Mouse (Mus musculus) midbrain, embryonic 13.5 days (tissue): ENCODE data around the gene Gm49711. TPM values are rescaled to one million over a fixed set of nuclear protein-coding genes. Genes with fewer than 3 reads are reported as not detected.

Experiments used
- ATAC-seq: fragments of 200-750 bp; cut with Nextera tagmentation; 2 replicates; pipeline ENCODE4 v1.8.0; 2017; ENCODE audit warnings: mild to moderate bottlenecking, moderate TSS enrichment, moderate library complexity
- H3K27ac ChIP-seq: fragments of 300-500 bp; sonication (generic); 2 replicates; pipeline ENCODE4 v1.5.1; 2015; ENCODE audit warnings: inconsistent platforms, mild to moderate bottlenecking, moderate library complexity
- H3K27me3 ChIP-seq: fragments of 300-500 bp; sonication (generic); 2 replicates; pipeline ENCODE4 v1.6.1; 2015; ENCODE audit warnings: mild to moderate bottlenecking, inconsistent platforms
- H3K36me3 ChIP-seq: fragments of 300-500 bp; sonication (generic); 2 replicates; pipeline ENCODE4 v1.6.1; 2015; ENCODE audit warnings: mild to moderate bottlenecking, inconsistent platforms
- H3K4me1 ChIP-seq: fragments of 300-500 bp; sonication (generic); replicated peaks from 2 replicates; pipeline ENCODE4 v1.6.1; 2015; ENCODE audit warnings: inconsistent platforms
- H3K4me2 ChIP-seq: fragments of 300-500 bp; sonication (generic); replicated peaks from 2 replicates; pipeline ENCODE4 v1.6.1; 2015; ENCODE audit warnings: moderate library complexity, mild to moderate bottlenecking, inconsistent platforms
- H3K4me3 ChIP-seq: fragments of 300-500 bp; sonication (generic); replicated peaks from 2 replicates; pipeline ENCODE4 v1.5.1; 2015; ENCODE audit warnings: mild to moderate bottlenecking, inconsistent platforms
- H3K9ac ChIP-seq: fragments of 300-500 bp; sonication (generic); replicated peaks from 2 replicates; pipeline ENCODE4 v1.6.1; 2015; ENCODE audit warnings: mild to moderate bottlenecking, inconsistent platforms
- H3K9me3 ChIP-seq: fragments of 300-500 bp; sonication (generic); 2 replicates; pipeline ENCODE4 v1.6.1; 2016; ENCODE audit warnings: mild to moderate bottlenecking, inconsistent platforms
- WGBS: fragments of 180-500 bp; shearing (Covaris S2); methylation state at CpG from one replicate; pipeline ENCODE4 v1.1.7; 2015; 5-methylcytosine and 5-hydroxymethylcytosine counted together
- polyA plus RNA-seq: library from polyadenylated mRNA; unstranded; fragments of >200 nt; fragmentation: Nextera tagmentation; extraction: Ambion mirVana; gene quantifications from 2 replicates; pipeline ENCODE4 v1.2.1, GENCODE M21; 2015

Gm49711 gene
- polyA plus RNA-seq, 1 experiment from 2014 or later, result 0.54 TPM

- Histone ChIP-seq H3K4me2 (no peak overlapping the region), H3K9ac (no peak overlapping the region), H3K27me3 (no peaks in the 10 kb centered on the region), H3K4me3 (no peak overlapping the region), H3K27ac (no peak overlapping the region), H3K9me3 (no peaks in the 10 kb centered on the region), H3K36me3 (peaks cover 13% of the 10 kb centered on the region; the same call in 1 of the 2 replicates), H3K4me1 (peaks cover 29% of the 10 kb centered on the region)
- no peak for ATAC-seq
- 78% methylated on average over 3 of the region's 3 CpGs for WGBS
Observed at GRCm38 (mm10) chr16:92105631-92106030, 47.5 kb downstream of the Gm49711 start.

GRCm38 (mm10) chr16:92107346-92107745, 49.2 kb downstream of the Gm49711 start:
- Histone ChIP-seq H3K4me1 (peaks cover 28% of the 10 kb centered on the region), H3K27me3 (no peaks in the 10 kb centered on the region), H3K36me3 (peaks cover 4% of the 10 kb centered on the region), H3K27ac (no peak overlapping the region), H3K9ac (no peak overlapping the region), H3K9me3 (no peaks in the 10 kb centered on the region), H3K4me3 (no peak overlapping the region), H3K4me2 (no peak overlapping the region)
- 94% methylated on average over 5 of the region's 5 CpGs for WGBS
- ATAC-seq, result no peak

DNA sequence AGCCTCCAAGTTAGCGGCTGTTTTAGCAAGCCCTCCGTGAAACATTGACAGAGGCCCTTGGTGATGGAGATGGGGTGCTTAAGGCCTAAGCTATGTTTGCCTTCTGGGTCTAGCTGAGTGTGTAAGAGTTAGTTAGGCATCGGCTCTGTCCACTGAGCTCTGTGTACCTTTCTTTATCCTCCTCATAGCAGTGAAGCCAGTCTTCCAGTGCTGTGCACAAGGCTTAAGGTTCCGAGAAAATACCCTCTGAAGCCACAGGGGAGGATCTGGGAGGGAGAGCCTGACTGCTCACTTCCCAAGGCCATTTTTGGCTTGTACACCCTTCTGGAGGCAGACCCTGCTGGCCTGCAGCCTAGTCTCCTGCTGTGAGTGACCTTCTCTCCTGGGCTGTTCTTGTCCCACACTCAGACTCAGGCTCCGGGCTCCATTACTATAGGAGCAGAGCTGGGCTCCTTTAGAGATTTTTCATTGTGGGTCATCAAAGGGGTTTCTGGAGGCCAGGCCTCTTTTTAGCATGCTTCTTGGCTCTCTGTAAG, 56.7 kb downstream of the Gm49711 start:
- 64% methylated on average over 5 of the region's 5 CpGs for WGBS
- no peak overlapping the region for H3K9ac ChIP-seq
- H3K4me3 ChIP-seq, result no peak overlapping the region
- peak overlapping the region; percentile 71 for H3K27ac ChIP-seq
- no peak overlapping the region for H3K4me2 ChIP-seq
- no peaks in the 10 kb centered on the region for H3K27me3 ChIP-seq
- peaks cover 12% of the 10 kb centered on the region for H3K36me3 ChIP-seq
- H3K4me1 ChIP-seq, result peaks cover 46% of the 10 kb centered on the region
- ATAC-seq, result no peak
- H3K9me3 ChIP-seq, result no peaks in the 10 kb centered on the region

DNA sequence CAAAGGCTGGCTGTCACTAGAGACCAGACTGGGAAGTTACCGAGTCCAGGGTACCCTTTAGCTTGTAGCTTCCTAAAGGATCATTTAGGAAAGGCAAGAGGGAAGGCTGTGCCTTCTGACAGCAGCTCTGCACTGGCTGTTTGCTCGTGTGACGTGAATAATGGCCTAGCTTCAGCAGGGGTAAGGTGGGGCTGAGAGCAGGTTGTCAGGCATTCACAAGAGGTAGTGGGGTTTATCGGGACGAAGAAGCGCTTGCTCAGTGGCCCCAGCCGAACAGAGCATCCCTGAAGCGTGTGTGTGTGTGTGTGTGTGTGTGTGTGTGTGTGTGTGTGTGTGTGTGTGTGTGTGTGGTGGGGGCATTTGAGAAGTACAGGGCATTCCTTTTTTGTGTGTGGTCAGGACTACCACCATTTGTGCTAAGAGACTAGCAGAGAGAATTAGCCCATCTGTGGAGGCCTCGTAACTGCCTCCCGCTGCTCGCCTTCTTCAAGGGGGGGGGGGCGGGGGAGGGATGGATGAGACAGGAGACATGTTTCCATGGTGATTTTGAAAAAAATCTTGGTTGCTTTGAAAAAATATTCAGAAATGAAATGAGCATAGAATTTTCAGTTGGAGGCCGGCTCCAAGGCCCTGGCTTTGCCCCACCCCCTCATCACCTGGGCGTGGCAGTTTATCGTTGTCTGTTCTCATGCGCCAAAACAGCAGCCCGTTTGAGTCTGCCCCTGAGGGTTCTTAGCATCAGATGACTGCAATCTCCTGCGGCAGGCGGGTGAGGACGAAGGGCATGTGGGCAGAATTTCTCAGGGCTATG, 57.7 kb downstream of the Gm49711 start:
- ATAC-seq, result peak; percentile 68
- H3K27ac ChIP-seq, result peak overlapping the region; percentile 71

GRCm38 (mm10) chr16:92117337-92118209, 59.5 kb downstream of the Gm49711 start:
- peak overlapping the region; percentile 30; the same call in 1 of the 2 replicates for H3K27ac ChIP-seq
- H3K4me1 ChIP-seq, result peaks cover 46% of the 10 kb centered on the region
- no peak overlapping the region for H3K4me2 ChIP-seq
- H3K4me3 ChIP-seq, result no peak overlapping the region
- peaks cover 5% of the 10 kb centered on the region for H3K36me3 ChIP-seq
- no peaks in the 10 kb centered on the region for H3K27me3 ChIP-seq
- no peaks in the 10 kb centered on the region for H3K9me3 ChIP-seq
- ATAC-seq, result no peak
- H3K9ac ChIP-seq, result no peak overlapping the region
- 51% methylated on average over 9 of the region's 9 CpGs for WGBS

More for the DNA sequence above, 57.7 kb downstream of the Gm49711 start:
- H3K4me3 ChIP-seq, result no peak overlapping the region
- H3K36me3 ChIP-seq, result peaks cover 12% of the 10 kb centered on the region
- 20% methylated on average over 19 of the region's 20 CpGs for WGBS
- H3K9ac ChIP-seq, result 0 out of 2 replicates have a peak overlapping the region, but pooled peaks have one; percentile 28
- H3K27me3 ChIP-seq, result no peaks in the 10 kb centered on the region
- H3K9me3 ChIP-seq, result no peaks in the 10 kb centered on the region
- H3K4me1 ChIP-seq, result peaks cover 42% of the 10 kb centered on the region
- peak overlapping the region; percentile 41 for H3K4me2 ChIP-seq

GRCm38 (mm10) chr16:92119013-92119515, 60.9 kb downstream of the Gm49711 start:
- Histone ChIP-seq H3K36me3 (0 out of 2 replicates have a peak, but pooled peaks cover under 1% of the 10 kb centered on the region), H3K4me3 (no peak overlapping the region), H3K4me2 (no peak overlapping the region), H3K9me3 (no peaks in the 10 kb centered on the region), H3K27me3 (no peaks in the 10 kb centered on the region), H3K4me1 (peaks cover 44% of the 10 kb centered on the region), H3K27ac (no peak overlapping the region), H3K9ac (no peak overlapping the region)
- 67% methylated on average over 13 of the region's 13 CpGs for WGBS
- ATAC-seq, result no peak

- Histone ChIP-seq H3K4me3 (no peak overlapping the region), H3K27ac (no peak overlapping the region), H3K4me2 (no peak overlapping the region), H3K4me1 (peaks cover 25% of the 10 kb centered on the region), H3K36me3 (peaks cover 8% of the 10 kb centered on the region), H3K9me3 (no peaks in the 10 kb centered on the region), H3K9ac (no peak overlapping the region), H3K27me3 (no peaks in the 10 kb centered on the region)
- no peak for ATAC-seq
- 70% methylated on average over 17 of the region's 17 CpGs for WGBS
Observed at GRCm38 (mm10) chr16:92120899-92121531, 62.9 kb downstream of the Gm49711 start.

DNA sequence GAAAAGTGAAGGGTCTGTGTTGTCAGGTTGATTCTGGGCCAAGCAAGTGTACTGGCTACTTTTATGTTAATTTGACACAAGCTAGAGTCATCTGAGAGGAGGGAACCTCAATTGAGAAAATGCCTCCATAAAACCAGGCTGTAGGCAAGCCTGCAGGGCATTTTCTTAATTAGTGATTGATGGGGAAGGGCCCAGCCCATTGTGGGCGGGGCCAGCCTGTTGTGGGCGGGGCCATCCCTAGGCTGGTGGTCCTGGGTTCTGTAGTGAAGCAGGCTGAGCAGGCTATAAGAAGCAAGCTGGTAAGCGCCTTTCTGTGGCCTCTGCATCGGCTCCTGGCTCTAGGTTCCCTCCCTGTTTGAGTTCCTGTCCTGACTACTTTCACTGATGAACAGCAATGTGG, 69.1 kb downstream of the Gm49711 start:
- H3K4me1 ChIP-seq, result no peaks in the 10 kb centered on the region
- 70% methylated on average over 4 of the region's 4 CpGs for WGBS
- H3K36me3 ChIP-seq, result peaks cover 8% of the 10 kb centered on the region
- H3K4me3 ChIP-seq, result no peak overlapping the region
- ATAC-seq, result no peak
- H3K27me3 ChIP-seq, result no peaks in the 10 kb centered on the region
- H3K27ac ChIP-seq, result no peak overlapping the region
- H3K4me2 ChIP-seq, result no peak overlapping the region
- no peaks in the 10 kb centered on the region for H3K9me3 ChIP-seq
- H3K9ac ChIP-seq, result no peak overlapping the region

DNA sequence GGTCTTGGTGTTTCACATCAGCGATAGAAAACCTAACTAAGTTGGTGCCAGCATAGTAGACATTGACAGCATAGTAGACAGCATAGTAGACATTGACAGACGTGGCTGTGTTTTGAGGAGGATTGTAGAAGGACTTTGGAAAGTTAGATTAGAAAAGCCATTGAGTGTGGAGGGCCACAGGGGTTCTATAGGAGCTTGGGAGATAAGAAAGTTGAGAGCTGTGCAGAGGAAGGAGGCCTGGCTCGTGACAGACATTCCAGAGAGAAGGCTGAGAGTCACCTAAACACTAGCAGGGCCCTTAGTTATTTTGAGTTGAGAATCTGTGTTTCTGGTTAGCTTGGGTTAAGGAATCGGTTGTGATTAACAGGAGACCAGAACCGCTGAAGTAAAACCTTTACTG, 69.5 kb downstream of the Gm49711 start:
- ATAC-seq, result no peak
- Histone ChIP-seq H3K4me3 (no peak overlapping the region), H3K9ac (no peak overlapping the region), H3K9me3 (no peaks in the 10 kb centered on the region), H3K27ac (no peak overlapping the region), H3K27me3 (no peaks in the 10 kb centered on the region), H3K36me3 (peaks cover 8% of the 10 kb centered on the region), H3K4me2 (no peak overlapping the region), H3K4me1 (no peaks in the 10 kb centered on the region)
- WGBS, result 89% methylated on average over 5 of the region's 5 CpGs

DNA sequence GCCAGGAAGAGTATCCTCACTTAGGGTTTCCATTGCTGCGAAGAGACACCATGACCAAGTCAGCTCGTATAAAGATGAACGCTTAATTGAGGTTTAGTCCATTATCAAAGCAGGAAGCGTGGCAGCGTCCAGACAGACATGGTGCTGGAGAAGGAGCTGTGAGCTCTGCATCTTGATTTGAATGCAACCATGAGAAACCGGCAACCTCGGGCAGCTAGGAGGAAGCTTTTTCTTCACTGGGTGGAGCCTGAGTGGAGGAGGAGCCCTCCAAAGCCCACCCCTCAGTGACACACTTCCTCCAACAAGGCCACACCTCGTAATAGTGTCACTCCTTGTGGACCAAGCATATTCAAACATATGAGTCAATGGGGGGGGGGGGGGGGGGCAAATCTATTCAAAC, 71.7 kb downstream of the Gm49711 start:
- 97% methylated on average over 8 of the region's 8 CpGs for WGBS
- Histone ChIP-seq H3K27me3 (no peaks in the 10 kb centered on the region), H3K36me3 (peaks cover under 1% of the 10 kb centered on the region), H3K4me2 (no peak overlapping the region), H3K27ac (no peak overlapping the region), H3K9ac (no peak overlapping the region), H3K4me3 (no peak overlapping the region), H3K4me1 (peaks cover 3% of the 10 kb centered on the region; the same call in 1 of the 2 replicates), H3K9me3 (no peaks in the 10 kb centered on the region)
- no peak for ATAC-seq

DNA sequence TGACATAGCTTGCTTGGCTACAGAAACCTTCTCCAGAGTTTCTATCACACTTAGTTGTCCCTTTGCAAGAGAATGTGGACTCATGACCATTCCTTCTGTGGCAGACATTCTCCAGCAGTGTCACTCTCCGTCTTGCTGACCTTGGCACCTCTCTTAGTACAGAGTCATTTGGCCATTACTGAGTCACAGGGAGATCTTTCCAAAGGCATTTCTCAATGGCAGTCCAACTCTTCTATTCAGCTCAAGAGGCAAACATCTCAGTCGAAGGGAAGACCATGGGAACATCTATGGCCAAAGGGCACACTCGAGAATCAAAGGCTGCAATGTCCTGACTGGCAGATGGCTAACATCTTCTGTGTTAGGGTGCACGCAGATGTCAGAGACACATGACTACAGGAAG, 74.4 kb downstream of the Gm49711 start:
- ATAC-seq, result no peak
- H3K9ac ChIP-seq, result no peak overlapping the region
- H3K4me1 ChIP-seq, result peaks cover 3% of the 10 kb centered on the region; the same call in 1 of the 2 replicates
- WGBS, result 88% methylated on average over 4 of the region's 4 CpGs
- H3K4me3 ChIP-seq, result no peak overlapping the region
- no peaks in the 10 kb centered on the region for H3K9me3 ChIP-seq
- no peaks in the 10 kb centered on the region for H3K27me3 ChIP-seq
- no peaks in the 10 kb centered on the region for H3K36me3 ChIP-seq
- H3K27ac ChIP-seq, result no peak overlapping the region
- no peak overlapping the region for H3K4me2 ChIP-seq
